Mouse (Mus musculus): ENCODE data around the gene Magea2.
"Not testable (repeated sequence)": the region's sequence is repeated elsewhere in the genome, so short reads cannot be mapped to it uniquely, and the experiment has no call there.

Magea2 gene

DNA sequence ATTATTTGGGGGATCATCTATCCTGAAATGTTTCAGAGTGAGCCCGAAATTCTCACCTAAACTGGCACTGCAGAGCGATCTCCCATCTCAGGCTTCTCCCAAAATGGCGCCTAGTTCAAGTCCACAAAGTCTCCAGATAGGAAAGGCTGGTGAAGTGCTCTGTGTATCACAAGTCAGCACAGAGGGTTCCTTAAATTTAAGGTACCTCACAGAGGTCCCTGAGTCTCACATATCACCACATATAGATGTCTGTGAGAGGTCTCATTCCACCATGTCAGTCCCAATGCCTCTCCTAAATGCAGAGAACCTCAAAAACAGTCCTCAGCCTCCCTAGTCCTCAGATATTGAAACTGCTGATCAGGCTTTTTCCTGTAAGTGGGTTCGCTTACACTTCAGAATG is at the start of gene Magea2:
TSS of gene Magea2 (minus strand) at position 101 of the 400 bp plus-strand sequence.
- DNase-seq: not testable (repeated sequence)

DNA sequence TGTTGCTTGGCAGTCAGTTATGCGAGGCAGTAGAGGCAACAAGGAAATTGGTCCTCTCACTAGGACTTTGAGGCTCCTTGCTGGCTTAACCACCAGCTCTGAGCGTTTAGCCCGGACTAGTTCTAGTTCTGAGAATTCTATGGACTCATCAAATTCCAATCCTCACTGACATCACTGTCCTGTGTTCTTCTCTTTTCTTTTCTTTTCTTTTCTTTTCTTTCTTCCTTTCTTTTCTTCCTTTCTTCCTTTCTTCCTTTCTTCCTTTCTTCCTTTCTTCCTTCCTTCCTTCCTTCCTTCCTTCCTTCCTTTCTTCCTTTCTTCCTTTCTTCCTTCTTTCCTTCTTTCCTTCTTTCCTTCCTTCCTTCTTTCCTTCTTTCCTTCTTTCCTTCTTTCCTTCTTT is 34.8 kb upstream of the Magea2 start, which contains the start of gene Cldn34b2:
TSS of gene Cldn34b2 (minus strand) at position 101 of the 400 bp plus-strand sequence.
- not testable (repeated sequence) for DNase-seq

DNA sequence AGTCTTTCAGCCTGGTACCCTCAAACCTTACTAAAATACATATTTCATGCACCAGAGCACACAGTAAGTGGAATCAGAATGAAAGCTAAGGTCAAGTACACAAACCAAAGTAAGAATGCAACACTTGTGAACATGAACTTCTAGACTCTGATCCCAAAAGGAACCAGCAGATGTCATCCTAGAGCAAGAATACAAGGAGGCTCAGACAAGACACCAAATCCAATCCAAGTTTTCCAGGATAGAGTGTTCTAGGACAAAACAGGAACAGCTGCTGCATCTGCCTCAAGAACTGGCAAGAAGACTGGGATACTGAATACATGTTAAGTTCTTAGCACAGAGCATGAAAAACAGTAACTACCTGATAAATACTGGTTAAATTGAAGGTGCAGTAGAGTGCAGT is 4.6 kb upstream of the Magea2 start:
- DNase-seq: no peak

DNA sequence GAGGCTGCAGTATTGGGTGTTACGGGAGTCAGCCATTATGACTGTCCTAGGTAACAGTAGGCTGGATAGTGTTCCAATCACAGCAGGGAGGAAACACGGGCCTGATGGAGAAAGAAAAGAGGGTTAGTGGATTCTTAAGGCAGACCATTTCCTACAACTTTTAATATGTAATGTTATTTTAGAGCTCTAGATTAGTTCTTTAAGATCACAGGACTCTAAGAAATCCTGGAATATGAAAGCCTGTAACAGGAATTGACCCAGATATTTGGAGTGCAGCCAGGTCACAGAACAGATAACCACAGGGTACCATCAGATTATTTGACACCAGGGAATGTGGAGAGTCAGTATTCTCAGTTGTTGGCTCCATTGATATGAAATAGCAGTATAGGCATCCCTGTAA is 3.8 kb downstream of the Magea2 start, which contains the start of gene Magea1:
TSS of gene Magea1 (minus strand) at position 101 of the 400 bp plus-strand sequence.
- DNase-seq: not testable (repeated sequence)

DNA sequence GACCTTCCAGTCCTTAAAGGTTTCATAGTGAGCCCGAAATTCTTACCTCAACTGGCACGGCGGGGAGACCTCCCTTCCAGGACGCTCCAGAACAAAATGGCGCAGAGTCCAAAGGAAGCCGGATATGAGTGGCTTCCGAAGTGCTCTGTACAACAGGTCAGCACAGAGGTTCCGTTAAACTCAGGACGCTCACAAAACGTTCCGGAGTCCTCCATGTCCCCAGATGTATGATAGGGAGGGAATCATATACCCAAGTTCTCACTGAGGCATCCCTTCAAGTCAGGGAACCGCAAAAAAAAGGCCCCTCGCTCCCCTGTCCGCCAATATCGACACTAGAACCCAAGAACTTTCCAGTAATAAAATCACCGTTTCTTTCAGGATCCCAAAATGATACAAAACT is 30.4 kb downstream of the Magea2 start, which contains the start of gene Magea5:
TSS of gene Magea5 (minus strand) at position 101 of the 400 bp plus-strand sequence.
- not testable (repeated sequence) for DNase-seq

DNA sequence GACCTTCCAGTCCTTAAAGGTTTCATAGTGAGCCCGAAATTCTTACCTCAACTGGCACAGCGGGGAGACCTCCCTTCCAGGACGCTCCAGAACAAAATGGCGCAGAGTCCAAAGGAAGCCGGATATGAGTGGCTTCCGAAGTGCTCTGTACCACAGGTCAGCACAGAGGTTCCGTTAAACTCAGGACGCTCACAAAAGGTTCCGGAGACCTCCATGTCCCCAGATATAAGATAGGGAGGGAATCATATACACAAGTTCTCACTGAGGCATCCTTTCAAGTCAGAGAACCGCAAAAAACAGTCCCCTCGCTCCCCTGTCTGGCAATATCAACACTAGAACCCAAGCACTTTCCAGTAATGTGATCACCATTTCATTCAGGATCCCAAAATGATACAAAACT is 97.7 kb downstream of the Magea2 start, which contains the start of gene Magea8:
TSS of gene Magea8 (minus strand) at position 101 of the 400 bp plus-strand sequence.
- DNase-seq: not testable (repeated sequence)
